Mouse (Mus musculus) liver, embryonic 14.5 days (tissue): ENCODE results near the gene Vmn1r74. TPM values are rescaled to one million over a fixed set of nuclear protein-coding genes. Genes with fewer than 3 reads are reported as not detected.
"Not testable (repeated sequence)": the region's sequence is repeated elsewhere in the genome, so short reads cannot be mapped to it uniquely, and the experiment has no call there.

Source experiments
- ATAC-seq: fragments of 200-750 bp; cut with Nextera tagmentation; 2 replicates; pipeline ENCODE4 v1.8.0; 2017; ENCODE audit warnings: moderate number of reproducible peaks, mild to moderate bottlenecking, moderate library complexity; ENCODE audit not compliant: insufficient read depth
- DNase-seq, 3 experiments: peaks; one replicate each; pipeline ENCODE4 v3.0.0-alpha.2; 2012 to 2013; ENCODE audit warnings: low read depth in 3 of 3, low spot score in 3 of 3
- H3K27ac ChIP-seq: fragments of 300-500 bp; sonication (generic); 2 replicates; pipeline ENCODE4 v1.5.1; 2014; ENCODE audit warnings: moderate library complexity, mild to moderate bottlenecking, control low read depth, inconsistent platforms
- H3K27me3 ChIP-seq: fragments of 300-500 bp; sonication (generic); 2 replicates; pipeline ENCODE4 v1.6.1; 2014; ENCODE audit warnings: mild to moderate bottlenecking, low read length, moderate library complexity; ENCODE audit not compliant: control insufficient read depth, insufficient read depth
- H3K36me3 ChIP-seq: fragments of 300-500 bp; sonication (generic); replicated peaks from 2 replicates; pipeline ENCODE4 v1.6.1; 2014; ENCODE audit warnings: low read depth; ENCODE audit not compliant: control insufficient read depth, insufficient read depth
- H3K4me1 ChIP-seq, 2 experiments: fragments of 200-500 bp in 1 of 2; fragments of 300-500 bp in 1 of 2; sonication (generic) in 1 of 2; replicated peaks; 2 replicates each; pipeline ENCODE4 v1.6.1; 2012 to 2014; ENCODE audit warnings: antibody characterized with exemption in 1 of 2, inconsistent platforms in 1 of 2, low read length in 1 of 2; ENCODE audit not compliant: control insufficient read depth in 2 of 2, insufficient read depth in 2 of 2
- H3K4me2 ChIP-seq: fragments of 300-500 bp; sonication (generic); 2 replicates; pipeline ENCODE4 v1.6.1; 2014; ENCODE audit warnings: low read depth, mild to moderate bottlenecking, control low read depth, moderate library complexity
- H3K4me3 ChIP-seq, 2 experiments: fragments of 200-500 bp in 1 of 2; fragments of 300-500 bp in 1 of 2; sonication (generic) in 1 of 2; 2 replicates each; pipeline ENCODE4 v1.5.1; 2012 to 2014; ENCODE audit warnings: low read depth in 2 of 2, low read length in 2 of 2, mild to moderate bottlenecking in 2 of 2, control low read depth in 1 of 2, inconsistent platforms in 1 of 2, moderate library complexity in 1 of 2; ENCODE audit not compliant: insufficient read depth in 1 of 2
- H3K9ac ChIP-seq: fragments of 300-500 bp; sonication (generic); replicated peaks from 2 replicates; pipeline ENCODE4 v1.6.1; 2014; ENCODE audit warnings: mild to moderate bottlenecking, control low read depth, moderate library complexity
- H3K9me3 ChIP-seq: fragments of 300-500 bp; sonication (generic); 2 replicates; pipeline ENCODE4 v1.6.1; 2016; ENCODE audit warnings: low read length, mixed read lengths; ENCODE audit not compliant: control insufficient read depth
- CTCF ChIP-seq: IDR thresholded peaks from 2 replicates; pipeline ENCODE4 v1.5.1; 2016; ENCODE audit warnings: antibody characterized with exemption, low read depth, control low read depth
- EP300 ChIP-seq: IDR thresholded peaks from 2 replicates; pipeline ENCODE4 v1.6.1; 2016; ENCODE audit warnings: antibody characterized with exemption, low read depth
- WGBS: fragments of 180-500 bp; shearing (Covaris S2); extraction: QIAGEN DNeasy Blood & Tissue Kit; methylation state at CpG from one replicate; pipeline ENCODE4 v1.1.7; 2014; ENCODE audit not compliant: insufficient replicate concordance; 5-methylcytosine and 5-hydroxymethylcytosine counted together
- polyA plus RNA-seq, 2 experiments: library from polyadenylated mRNA; depleted of rRNA in 1 of 2; stranded (reverse) in 1 of 2; unstranded in 1 of 2; fragments of >200 nt; fragmentation: Nextera tagmentation in 1 of 2; extraction: Ambion mirVana in 1 of 2; gene quantifications; 2 replicates each; pipeline versions ENCODE4 v1.2.1 to v1.2.3; 2012 to 2014

The Vmn1r74 gene
- polyA plus RNA-seq (2012; rRNA removed) (not detected in 2 replicates), polyA plus RNA-seq (2014; fragmentation: Nextera tagmentation; extraction: Ambion mirVana) (not detected in 2 replicates)

DNA sequence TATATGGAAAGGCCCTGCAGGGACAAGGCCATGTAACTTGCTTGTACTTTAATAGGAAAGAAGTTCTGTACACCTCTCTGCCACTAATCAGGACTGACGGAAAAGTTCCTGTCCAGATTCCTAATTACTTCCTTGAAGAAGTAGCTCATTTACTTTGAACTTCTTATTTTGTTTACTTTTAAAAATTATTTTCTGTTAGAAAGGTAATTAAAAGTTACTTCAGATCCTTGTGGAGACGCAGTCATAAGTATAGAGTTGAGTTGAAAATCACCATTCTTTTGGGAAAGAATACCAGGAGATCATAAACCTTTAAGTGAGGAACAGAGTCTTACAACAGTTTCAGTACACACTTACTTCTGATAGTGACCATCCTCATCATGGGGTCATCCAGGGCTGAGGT lies at the start of gene Vmn1r74:
Gene Vmn1r74 (plus strand): TSS at position 301 of the 400 bp plus-strand sequence.
- Histone ChIP-seq H3K27me3 (no peaks in the 10 kb centered on the region), H3K4me1 (no peaks in the 10 kb centered on the region), H3K4me2 (no peak within 1 kb of the TSS), H3K36me3 (no peaks in the 10 kb centered on the region), H3K9me3 (no peaks in the 10 kb centered on the region), H3K27ac (no peak within 1 kb of the TSS), H3K9ac (no peak within 1 kb of the TSS), H3K4me3 (no peak within 1 kb of the TSS)
- 49% methylated on average over 2 of the region's 2 CpGs for WGBS
- DNase-seq (no peak), ATAC-seq (no peak)
- TF ChIP-seq CTCF (no peak), EP300 (no peak)

DNA sequence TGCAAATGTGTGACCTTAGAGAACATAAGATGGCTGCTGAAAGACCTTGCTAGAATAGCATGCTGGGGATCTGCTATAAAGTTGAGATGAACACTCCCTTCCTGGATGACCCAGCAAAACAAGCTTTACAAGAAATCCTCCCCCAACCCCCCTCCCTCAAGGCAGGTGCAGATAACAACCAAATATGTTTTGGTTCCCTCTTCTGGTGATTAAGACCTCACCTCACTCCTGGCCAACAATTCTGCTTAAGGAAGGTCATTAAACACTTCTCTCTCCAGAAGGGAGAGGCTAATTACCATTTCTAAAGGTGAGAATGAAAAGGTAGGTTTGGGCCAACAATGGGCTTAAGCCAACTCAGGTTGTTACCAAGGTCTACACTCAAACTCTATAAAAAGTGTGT lies 20.0 kb upstream of the Vmn1r74 start:
- H3K27me3 ChIP-seq = no peaks in the 10 kb centered on the region
- no peaks in the 10 kb centered on the region for H3K36me3 ChIP-seq
- DNase-seq (no peak), ATAC-seq (no peak)
- H3K9ac ChIP-seq = no peak overlapping the region
- H3K4me1 ChIP-seq = no peaks in the 10 kb centered on the region
- TF ChIP-seq EP300 (no peak), CTCF (no peak)
- H3K27ac ChIP-seq = no peak overlapping the region
- H3K4me2 ChIP-seq = no peak overlapping the region
- no peak overlapping the region for H3K4me3 ChIP-seq
- no peaks in the 10 kb centered on the region for H3K9me3 ChIP-seq

DNA sequence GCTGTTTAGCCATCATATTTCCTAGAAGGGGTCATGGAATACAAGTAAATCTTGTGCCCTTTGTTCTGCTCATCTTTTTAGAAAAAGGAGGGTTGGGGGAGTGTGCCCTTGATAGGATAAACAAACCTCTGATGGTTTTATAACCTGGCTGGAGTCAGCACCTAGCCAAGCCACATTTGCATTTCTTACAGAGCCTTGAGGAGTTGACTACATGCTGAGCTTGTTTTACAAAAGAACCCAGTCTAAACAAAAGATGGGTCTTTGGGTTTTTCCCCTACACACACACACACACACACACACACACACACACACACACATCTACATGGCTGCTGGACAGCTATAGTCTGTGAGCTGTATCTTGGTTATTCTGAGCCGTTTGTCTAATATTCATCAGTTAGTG lies 11.6 kb upstream of the Vmn1r74 start:
- TF ChIP-seq CTCF = no peak
- no peak for TF ChIP-seq EP300
- H3K36me3 ChIP-seq = no peaks in the 10 kb centered on the region
- H3K27ac ChIP-seq = no peak overlapping the region
- H3K27me3 ChIP-seq = no peaks in the 10 kb centered on the region
- no peak for ATAC-seq
- no peak for DNase-seq
- H3K9ac ChIP-seq = no peak overlapping the region
- 60% methylated on average over 1 of the region's 1 CpGs for WGBS
- H3K4me2 ChIP-seq = no peak overlapping the region
- H3K4me1 ChIP-seq = no peaks in the 10 kb centered on the region
- H3K9me3 ChIP-seq = no peaks in the 10 kb centered on the region
- no peak overlapping the region for H3K4me3 ChIP-seq

DNA sequence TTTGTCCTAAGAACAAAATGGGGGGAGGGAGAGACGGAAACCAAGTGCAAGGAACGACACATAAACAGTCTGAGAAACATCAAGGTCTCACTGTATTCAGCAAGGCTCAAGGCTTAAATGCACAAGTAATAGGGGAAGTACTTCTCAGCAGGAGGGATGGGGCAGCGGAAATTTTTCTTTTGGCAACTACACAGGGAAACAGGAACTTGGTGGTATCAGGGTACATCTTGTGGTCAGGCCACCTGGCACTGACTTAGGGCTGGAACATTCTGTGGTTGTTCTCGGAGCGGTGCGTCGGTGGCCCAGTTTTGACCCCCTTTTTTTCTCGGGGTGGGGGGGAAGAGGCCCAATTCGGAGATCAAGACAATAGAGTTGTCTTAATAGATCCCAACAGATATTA lies 10.5 kb upstream of the Vmn1r74 start:
- not testable (repeated sequence) for H3K36me3 ChIP-seq, H3K4me1 ChIP-seq, H3K9ac ChIP-seq, DNase-seq, H3K9me3 ChIP-seq, H3K27me3 ChIP-seq, H3K4me2 ChIP-seq, H3K4me3 ChIP-seq, H3K27ac ChIP-seq, ATAC-seq
- WGBS = 61% methylated on average over 9 of the region's 9 CpGs

DNA sequence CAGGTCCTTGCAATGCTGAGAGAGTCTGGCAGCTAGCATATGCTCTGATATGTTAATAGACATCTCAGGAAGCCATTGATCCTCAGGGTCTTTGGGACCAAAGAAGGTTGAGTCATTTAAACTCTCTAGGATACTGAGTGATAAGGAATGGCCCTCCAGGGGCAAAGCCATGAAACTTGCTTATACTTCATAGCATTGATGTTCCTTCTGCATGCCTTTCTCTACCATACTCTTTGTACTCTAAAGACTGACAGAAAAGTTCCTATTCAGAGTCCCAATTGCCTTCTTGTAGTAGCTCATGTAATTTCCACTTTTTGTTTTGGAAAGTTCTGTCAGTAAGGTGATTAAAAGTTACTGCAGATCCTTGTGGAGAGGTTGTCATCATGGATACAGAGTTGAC lies 40.5 kb downstream of the Vmn1r74 start, which contains the start of gene Vmn1r75:
Gene Vmn1r75 (plus strand): TSS at position 301 of the 400 bp plus-strand sequence.
- Histone ChIP-seq H3K4me3 (no peak within 1 kb of the TSS), H3K4me2 (no peak within 1 kb of the TSS), H3K27me3 (no peaks in the 10 kb centered on the region), H3K4me1 (no peaks in the 10 kb centered on the region), H3K9me3 (no peaks in the 10 kb centered on the region), H3K36me3 (no peaks in the 10 kb centered on the region), H3K27ac (no peak within 1 kb of the TSS), H3K9ac (no peak within 1 kb of the TSS)
- ATAC-seq = no peak
- TF ChIP-seq EP300 (no peak), CTCF (no peak)
- no peak for DNase-seq

Other genes starting within 250 kb of the Vmn1r74 start
- not detected in 2 replicates for gene Zscan4-ps3, start 224.7 kb upstream of the Vmn1r74 start, polyA plus RNA-seq (2012; rRNA removed)
- gene Zscan4-ps3, start 224.7 kb upstream of the Vmn1r74 start, polyA plus RNA-seq (2014; fragmentation: Nextera tagmentation; extraction: Ambion mirVana) = not detected in 2 replicates
- not detected in 2 replicates for gene Vmn1r72, start 153.8 kb upstream of the Vmn1r74 start, polyA plus RNA-seq (2012; rRNA removed)
- gene Vmn1r72, start 153.8 kb upstream of the Vmn1r74 start, polyA plus RNA-seq (2014; fragmentation: Nextera tagmentation; extraction: Ambion mirVana) = not detected in 2 replicates
- not detected in 2 replicates for gene Vmn1r73, start 103.7 kb upstream of the Vmn1r74 start, polyA plus RNA-seq (2012; rRNA removed)
- not detected in 2 replicates for gene Vmn1r73, start 103.7 kb upstream of the Vmn1r74 start, polyA plus RNA-seq (2014; fragmentation: Nextera tagmentation; extraction: Ambion mirVana)
- not detected in 2 replicates for gene Vmn1r75, start 40.6 kb downstream of the Vmn1r74 start, polyA plus RNA-seq (2012; rRNA removed)
- not detected in 2 replicates for gene Vmn1r75, start 40.6 kb downstream of the Vmn1r74 start, polyA plus RNA-seq (2014; fragmentation: Nextera tagmentation; extraction: Ambion mirVana)
- not detected in 2 replicates for gene Vmn1r76, start 104.2 kb downstream of the Vmn1r74 start, polyA plus RNA-seq (2012; rRNA removed)
- gene Vmn1r76, start 104.2 kb downstream of the Vmn1r74 start, polyA plus RNA-seq (2014; fragmentation: Nextera tagmentation; extraction: Ambion mirVana) = not detected in 2 replicates
- not detected in 2 replicates for gene Vmn1r77, start 202.8 kb downstream of the Vmn1r74 start, polyA plus RNA-seq (2012; rRNA removed)
- not detected in 2 replicates for gene Vmn1r77, start 202.8 kb downstream of the Vmn1r74 start, polyA plus RNA-seq (2014; fragmentation: Nextera tagmentation; extraction: Ambion mirVana)